Mouse (Mus musculus) embryonic facial prominence, embryonic 10.5 days (tissue): ENCODE results near the gene Eml1. TPM values are rescaled to one million over a fixed set of nuclear protein-coding genes. Genes with fewer than 3 reads are reported as not detected.
"Not testable (repeated sequence)": the region's sequence is repeated elsewhere in the genome, so short reads cannot be mapped to it uniquely, and the experiment has no call there.

Experiments used
- DNase-seq: peaks from one replicate; pipeline ENCODE4 v3.0.0-alpha.2; 2017; ENCODE audit warnings: low spot score
- H3K27ac ChIP-seq: fragments of 300-500 bp; sonication (generic); replicated peaks from 2 replicates; pipeline ENCODE4 v1.5.1; 2016; ENCODE audit warnings: mild to moderate bottlenecking
- H3K27me3 ChIP-seq: fragments of 300-500 bp; sonication (generic); replicated peaks from 2 replicates; pipeline ENCODE4 v1.6.1; 2016; ENCODE audit warnings: low read depth, mild to moderate bottlenecking; ENCODE audit not compliant: poor library complexity, severe bottlenecking
- H3K36me3 ChIP-seq: fragments of 300-500 bp; sonication (generic); replicated peaks from 2 replicates; pipeline ENCODE4 v1.6.1; 2016; ENCODE audit warnings: mild to moderate bottlenecking, moderate library complexity
- H3K4me1 ChIP-seq: fragments of 300-500 bp; sonication (generic); 2 replicates; pipeline ENCODE4 v1.6.1; 2016
- H3K4me3 ChIP-seq: fragments of 300-500 bp; sonication (generic); 2 replicates; pipeline ENCODE4 v1.5.1; 2016; ENCODE audit warnings: mild to moderate bottlenecking, moderate library complexity
- H3K9me3 ChIP-seq: fragments of 300-500 bp; sonication (generic); 2 replicates; pipeline ENCODE4 v1.6.1; 2016; ENCODE audit warnings: mild to moderate bottlenecking
- WGBS: fragments of 180-500 bp; shearing (Covaris S2); methylation state at CpG from one replicate; pipeline ENCODE4 v1.1.7; 2016; 5-methylcytosine and 5-hydroxymethylcytosine counted together
- polyA plus RNA-seq: library from polyadenylated mRNA; unstranded; fragments of >200 nt; fragmentation: Nextera tagmentation; extraction: Ambion mirVana; gene quantifications from 2 replicates; pipeline ENCODE4 v1.2.1, GENCODE M21; 2016

Gene Eml1
- polyA plus RNA-seq, 1 experiment from 2014 or later: 70.6 TPM

- 67% methylated on average over 8 of the region's 8 CpGs for WGBS
- no peak overlapping the region for H3K4me3 ChIP-seq
- no peaks in the 10 kb centered on the region for H3K27me3 ChIP-seq
- DNase-seq: no peak
- H3K36me3 ChIP-seq: no peaks in the 10 kb centered on the region
- peak overlapping the region; percentile 40; the same call in 1 of the 2 replicates for H3K27ac ChIP-seq
- peaks cover 27% of the 10 kb centered on the region for H3K4me1 ChIP-seq
- H3K9me3 ChIP-seq: no peaks in the 10 kb centered on the region
Observed at GRCm38 (mm10) chr12:108495455-108496235, 124.9 kb downstream of the Eml1 start.

GRCm38 (mm10) chr12:108503064-108503463 is 132.3 kb downstream of the Eml1 start:
- DNase-seq: no peak
- H3K36me3 ChIP-seq: peaks cover 20% of the 10 kb centered on the region; the same call in 1 of the 2 replicates
- H3K27me3 ChIP-seq: no peaks in the 10 kb centered on the region
- no peak overlapping the region for H3K4me3 ChIP-seq
- peaks cover 14% of the 10 kb centered on the region for H3K4me1 ChIP-seq
- H3K9me3 ChIP-seq: no peaks in the 10 kb centered on the region
- no peak overlapping the region for H3K27ac ChIP-seq
- 61% methylated on average over 10 of the region's 10 CpGs for WGBS

- H3K36me3 ChIP-seq: peaks cover 20% of the 10 kb centered on the region; the same call in 1 of the 2 replicates
- no peaks in the 10 kb centered on the region for H3K9me3 ChIP-seq
- no peak for DNase-seq
- H3K27ac ChIP-seq: no peak overlapping the region
- H3K27me3 ChIP-seq: no peaks in the 10 kb centered on the region
- H3K4me1 ChIP-seq: peaks cover 14% of the 10 kb centered on the region
- 69% methylated on average over 16 of the region's 16 CpGs for WGBS
- no peak overlapping the region for H3K4me3 ChIP-seq
Observed at GRCm38 (mm10) chr12:108503582-108503981, 132.8 kb downstream of the Eml1 start.

- Histone ChIP-seq H3K27ac (no peak overlapping the region), H3K36me3 (peaks cover 20% of the 10 kb centered on the region; the same call in 1 of the 2 replicates), H3K27me3 (no peaks in the 10 kb centered on the region), H3K9me3 (no peaks in the 10 kb centered on the region), H3K4me1 (peaks cover 18% of the 10 kb centered on the region), H3K4me3 (no peak overlapping the region)
- no peak for DNase-seq
- WGBS: 65% methylated on average over 2 of the region's 2 CpGs
Observed at GRCm38 (mm10) chr12:108505846-108506245, 135.1 kb downstream of the Eml1 start.

GRCm38 (mm10) chr12:108507046-108507445 is 136.3 kb downstream of the Eml1 start:
- not testable (repeated sequence) for H3K27me3 ChIP-seq, H3K9me3 ChIP-seq, H3K27ac ChIP-seq, H3K4me3 ChIP-seq, DNase-seq
- Histone ChIP-seq H3K36me3 (peaks cover 24% of the 10 kb centered on the region), H3K4me1 (peaks cover 19% of the 10 kb centered on the region)
- 77% methylated on average over 3 of the region's 3 CpGs for WGBS

GRCm38 (mm10) chr12:108510571-108510970 is 139.8 kb downstream of the Eml1 start:
- H3K36me3 ChIP-seq: peaks cover 36% of the 10 kb centered on the region
- DNase-seq: no peak
- 74% methylated on average over 7 of the region's 7 CpGs for WGBS
- no peaks in the 10 kb centered on the region for H3K27me3 ChIP-seq
- no peaks in the 10 kb centered on the region for H3K9me3 ChIP-seq
- no peak overlapping the region for H3K4me3 ChIP-seq
- peaks cover 9% of the 10 kb centered on the region for H3K4me1 ChIP-seq
- H3K27ac ChIP-seq: no peak overlapping the region

- Histone ChIP-seq H3K27ac (no peak overlapping the region), H3K36me3 (peaks cover 38% of the 10 kb centered on the region), H3K4me3 (no peak overlapping the region), H3K27me3 (no peaks in the 10 kb centered on the region), H3K9me3 (no peaks in the 10 kb centered on the region), H3K4me1 (peaks cover 6% of the 10 kb centered on the region)
- no peak for DNase-seq
- 9% methylated on average over 3 of the region's 3 CpGs for WGBS
Observed at GRCm38 (mm10) chr12:108511009-108511408, 140.3 kb downstream of the Eml1 start.

- Histone ChIP-seq H3K27ac (no peak overlapping the region), H3K4me1 (peaks cover 5% of the 10 kb centered on the region), H3K4me3 (no peak overlapping the region), H3K36me3 (peaks cover 73% of the 10 kb centered on the region), H3K9me3 (no peaks in the 10 kb centered on the region), H3K27me3 (no peaks in the 10 kb centered on the region)
- 92% methylated on average over 12 of the region's 12 CpGs for WGBS
- no peak for DNase-seq
Observed at GRCm38 (mm10) chr12:108515464-108515863, 144.7 kb downstream of the Eml1 start.

- Histone ChIP-seq H3K9me3 (peaks cover 10% of the 10 kb centered on the region; the same call in 1 of the 2 replicates), H3K36me3 (peaks cover 87% of the 10 kb centered on the region), H3K27me3 (no peaks in the 10 kb centered on the region), H3K4me3 (no peak overlapping the region), H3K4me1 (no peaks in the 10 kb centered on the region), H3K27ac (no peak overlapping the region)
- no peak for DNase-seq
- WGBS: 66% methylated on average over 8 of the region's 8 CpGs
Observed at GRCm38 (mm10) chr12:108519374-108519773, 148.6 kb downstream of the Eml1 start.

- peaks cover 4% of the 10 kb centered on the region; the same call in 1 of the 2 replicates for H3K4me1 ChIP-seq
- no peak overlapping the region for H3K27ac ChIP-seq
- H3K36me3 ChIP-seq: peaks cover 62% of the 10 kb centered on the region
- DNase-seq: peak; percentile 71
- no peaks in the 10 kb centered on the region for H3K9me3 ChIP-seq
- H3K27me3 ChIP-seq: no peaks in the 10 kb centered on the region
- 55% methylated on average over 8 of the region's 8 CpGs for WGBS
- no peak overlapping the region for H3K4me3 ChIP-seq
Observed at GRCm38 (mm10) chr12:108529214-108529613, 158.5 kb downstream of the Eml1 start.

- no peak overlapping the region for H3K27ac ChIP-seq
- H3K4me3 ChIP-seq: no peak overlapping the region
- H3K9me3 ChIP-seq: no peaks in the 10 kb centered on the region
- H3K36me3 ChIP-seq: peaks cover 75% of the 10 kb centered on the region
- 88% methylated on average over 11 of the region's 11 CpGs for WGBS
- H3K27me3 ChIP-seq: no peaks in the 10 kb centered on the region
- H3K4me1 ChIP-seq: peaks cover 4% of the 10 kb centered on the region; the same call in 1 of the 2 replicates
- no peak for DNase-seq
Observed at GRCm38 (mm10) chr12:108534484-108534883, 163.7 kb downstream of the Eml1 start.

- Histone ChIP-seq H3K36me3 (peaks cover 55% of the 10 kb centered on the region), H3K27ac (no peak overlapping the region), H3K4me3 (no peak overlapping the region), H3K4me1 (no peaks in the 10 kb centered on the region), H3K9me3 (no peaks in the 10 kb centered on the region), H3K27me3 (no peaks in the 10 kb centered on the region)
- 66% methylated on average over 10 of the region's 10 CpGs for WGBS
- DNase-seq: peak; percentile 23
Observed at GRCm38 (mm10) chr12:108536461-108536860, 165.7 kb downstream of the Eml1 start.

- peak; percentile 55 for DNase-seq
- H3K9me3 ChIP-seq: no peaks in the 10 kb centered on the region
- H3K4me3 ChIP-seq: no peak overlapping the region
- H3K4me1 ChIP-seq: peaks cover 21% of the 10 kb centered on the region
- 26% methylated on average over 6 of the region's 6 CpGs for WGBS
- H3K36me3 ChIP-seq: peaks cover 28% of the 10 kb centered on the region
- no peak overlapping the region for H3K27ac ChIP-seq
- H3K27me3 ChIP-seq: no peaks in the 10 kb centered on the region
Observed at GRCm38 (mm10) chr12:108541088-108541487, 170.3 kb downstream of the Eml1 start.
